Mouse (Mus musculus) CH12.LX (cell line): ENCODE measurements around the gene Tet3. TPM values are rescaled to one million over a fixed set of nuclear protein-coding genes. Genes with fewer than 3 reads are reported as not detected.

ENCODE experiments used
- DNase-seq: peaks from one replicate; pipeline ENCODE4 v3.0.0-alpha.2; 2013; ENCODE audit errors: extremely low read depth
- H3K27ac ChIP-seq: 2 replicates; pipeline ENCODE4 v1.5.1; 2012; ENCODE audit warnings: low read depth, mild to moderate bottlenecking, control low read depth, moderate library complexity; ENCODE audit not compliant: insufficient read depth
- H3K27me3 ChIP-seq: replicated peaks from 2 replicates; pipeline ENCODE3; 2012; ENCODE audit warnings: inconsistent platforms
- H3K36me3 ChIP-seq, 2 experiments: replicated peaks in 1 of 2; 2 replicates each; pipeline versions ENCODE3 to v1.6.1; 2012; ENCODE audit warnings: inconsistent platforms in 1 of 2, low read length in 1 of 2, mild to moderate bottlenecking in 1 of 2, mixed read lengths in 1 of 2, moderate library complexity in 1 of 2; ENCODE audit not compliant: control insufficient read depth in 1 of 2, insufficient read depth in 1 of 2
- H3K4me1 ChIP-seq, 2 experiments: 2 replicates each; pipeline ENCODE4 v1.6.1; 2012; ENCODE audit warnings: inconsistent platforms in 1 of 2, moderate library complexity in 1 of 2; ENCODE audit not compliant: insufficient read depth in 2 of 2, control insufficient read depth in 1 of 2
- H3K4me2 ChIP-seq: 2 replicates; pipeline ENCODE4 v1.6.1; 2012; ENCODE audit warnings: low read depth, mild to moderate bottlenecking, control low read depth; ENCODE audit not compliant: poor library complexity, insufficient read depth, severe bottlenecking
- H3K4me3 ChIP-seq, 3 experiments: fragments of 150-350 bp in 1 of 3; sonication (generic) in 1 of 3; replicated peaks in 1 of 3; 2 replicates each; pipeline versions ENCODE3 to v1.5.1; 2011 to 2012; ENCODE audit warnings: low read depth in 2 of 3, low read length in 2 of 3, mild to moderate bottlenecking in 2 of 3, moderate library complexity in 2 of 3, control low read depth in 1 of 3, improper control_type of control experiment in 1 of 3, inconsistent platforms in 1 of 3, mixed read lengths in 1 of 3; ENCODE audit not compliant: poor library complexity in 1 of 3
- H3K79me2 ChIP-seq: replicated peaks from 2 replicates; pipeline ENCODE4 v1.6.1; 2012; ENCODE audit warnings: mild to moderate bottlenecking, moderate library complexity; ENCODE audit not compliant: control insufficient read depth, poor library complexity, insufficient read depth, severe bottlenecking; ENCODE audit errors: extremely low read depth
- H3K9ac ChIP-seq: 2 replicates; pipeline ENCODE4 v1.6.1; 2012; ENCODE audit warnings: low read depth, mild to moderate bottlenecking, control low read depth, moderate library complexity; ENCODE audit not compliant: insufficient read depth
- H3K9me3 ChIP-seq: replicated peaks from 2 replicates; pipeline ENCODE3; 2012; ENCODE audit warnings: low read length, inconsistent platforms, mixed read lengths
- BHLHE40 ChIP-seq: IDR thresholded peaks from 2 replicates; pipeline ENCODE4 v1.6.1; 2011; ENCODE audit warnings: mild to moderate bottlenecking, low read depth, low read length, improper control_type of control experiment
- EP300 ChIP-seq: IDR thresholded peaks from 2 replicates; pipeline ENCODE4 v1.6.1; 2011; ENCODE audit warnings: low read length, improper control_type of control experiment
- ETS1 ChIP-seq: conservative IDR thresholded peaks from 2 replicates; pipeline ENCODE4 v1.6.1; 2012; ENCODE audit warnings: low read depth, mild to moderate bottlenecking, inconsistent platforms, low read length, improper control_type of control experiment, moderate library complexity
- GABPA ChIP-seq: IDR thresholded peaks from 2 replicates; pipeline ENCODE4 v1.6.1; 2012; ENCODE audit warnings: low read depth, low read length, improper control_type of control experiment, inconsistent platforms; ENCODE audit not compliant: insufficient replicate concordance
- HCFC1 ChIP-seq: IDR thresholded peaks from 2 replicates; pipeline ENCODE4 v1.6.1; 2012; ENCODE audit warnings: low read depth, mild to moderate bottlenecking, inconsistent platforms, low read length, improper control_type of control experiment
- JUND ChIP-seq: conservative IDR thresholded peaks from 2 replicates; pipeline ENCODE4 v1.6.1; 2011; ENCODE audit warnings: low read depth, low read length, improper control_type of control experiment
- MAFK ChIP-seq: IDR thresholded peaks from 2 replicates; pipeline ENCODE4 v1.6.1; 2011; ENCODE audit warnings: low read length, improper control_type of control experiment; ENCODE audit not compliant: insufficient replicate concordance
- MAX ChIP-seq: IDR thresholded peaks from 2 replicates; pipeline ENCODE4 v1.6.1; 2011; ENCODE audit warnings: low read length, improper control_type of control experiment
- MAZ ChIP-seq: IDR thresholded peaks from 2 replicates; pipeline ENCODE4 v1.6.1; 2012; ENCODE audit warnings: low read depth, mild to moderate bottlenecking, inconsistent platforms, low read length, improper control_type of control experiment, moderate library complexity
- MEF2A ChIP-seq: IDR thresholded peaks from 2 replicates; pipeline ENCODE4 v1.6.1; 2014; ENCODE audit warnings: low read depth, mild to moderate bottlenecking, inconsistent platforms, low read length, improper control_type of control experiment, borderline replicate concordance
- NELFE ChIP-seq: IDR thresholded peaks from 2 replicates; pipeline ENCODE4 v1.6.1; 2011; ENCODE audit warnings: low read depth, low read length, improper control_type of control experiment
- POLR2A ChIP-seq: IDR thresholded peaks from 2 replicates; pipeline ENCODE4 v1.6.1; 2011; ENCODE audit warnings: low read depth, mild to moderate bottlenecking, improper control_type of control experiment, low read length
- POLR2AphosphoS2 ChIP-seq: IDR thresholded peaks from 2 replicates; pipeline ENCODE4 v1.6.1; 2011; ENCODE audit warnings: low read depth, low read length, improper control_type of control experiment
- RAD21 ChIP-seq: IDR thresholded peaks from 2 replicates; pipeline ENCODE4 v1.6.1; 2011; ENCODE audit warnings: low read depth, mild to moderate bottlenecking, low read length, improper control_type of control experiment, moderate library complexity
- SIN3A ChIP-seq: IDR thresholded peaks from 2 replicates; pipeline ENCODE4 v1.6.1; 2012; ENCODE audit warnings: low read length, improper control_type of control experiment, inconsistent platforms
- SMC3 ChIP-seq: IDR thresholded peaks from 2 replicates; pipeline ENCODE4 v1.6.1; 2011; ENCODE audit warnings: low read depth, low read length, improper control_type of control experiment
- TBP ChIP-seq: conservative IDR thresholded peaks from 2 replicates; pipeline ENCODE4 v1.6.1; 2011; ENCODE audit warnings: low read depth, low read length, improper control_type of control experiment
- UBTF ChIP-seq: IDR thresholded peaks from 2 replicates; pipeline ENCODE4 v1.6.1; 2012; ENCODE audit warnings: low read depth, mild to moderate bottlenecking, inconsistent platforms, low read length, improper control_type of control experiment, moderate library complexity
- USF1 ChIP-seq: IDR thresholded peaks from 2 replicates; pipeline ENCODE4 v1.6.1; 2014; ENCODE audit warnings: low read depth, mild to moderate bottlenecking, inconsistent platforms, low read length, improper control_type of control experiment
- USF2 ChIP-seq: conservative IDR thresholded peaks from 2 replicates; pipeline ENCODE4 v1.6.1; 2011; ENCODE audit warnings: low read depth, low read length, improper control_type of control experiment
- ZC3H11A ChIP-seq: IDR thresholded peaks from 2 replicates; pipeline ENCODE4 v1.6.1; 2012; ENCODE audit warnings: low read depth, mild to moderate bottlenecking, inconsistent platforms, low read length, improper control_type of control experiment
- ZKSCAN1 ChIP-seq: IDR thresholded peaks from 2 replicates; pipeline ENCODE4 v1.6.1; 2012; ENCODE audit warnings: low read depth, inconsistent platforms, low read length, improper control_type of control experiment, borderline replicate concordance
- dilution Hi-C: fragments of 300-500 bp; cut with MboI; formaldehyde crosslinking; loops from 2 replicates; pipeline ENCODE4 v1.14.3; 2020; ENCODE audit warnings: low sequenced_read_pairs; ENCODE audit not compliant: extremely low pct_unique_long_range_greater_than_20kb, extremely low pct_ligation_motif_present
- in situ Hi-C: fragments of 300-500 bp; cut with MboI; formaldehyde crosslinking; loops from 3 replicates; pipeline ENCODE4 v1.14.3; 2019; ENCODE audit warnings: low sequenced_read_pairs, low pct_ligation_motif_present, low pct_unique_long_range_greater_than_20kb, mixed read lengths
- polyA plus RNA-seq: library from polyadenylated mRNA; unstranded; fragments of >175 nt; gene quantifications from 2 replicates; pipeline ENCODE4 v1.2.1, GENCODE M21; 2012; ENCODE audit warnings: low read depth; ENCODE audit not compliant: insufficient read length
- total RNA-seq, 2 experiments: library from RNA; depleted of rRNA; stranded (reverse); fragments of 300-350 nt in 1 of 2; fragments of >200 nt in 1 of 2; gene quantifications; 2 replicates each; pipeline ENCODE4 v1.2.3; 2012 to 2014

Gene Tet3
- total and polyA plus RNA-seq, 3 experiments = 3.2 to 10.0 (median 8.2) TPM

DNA sequence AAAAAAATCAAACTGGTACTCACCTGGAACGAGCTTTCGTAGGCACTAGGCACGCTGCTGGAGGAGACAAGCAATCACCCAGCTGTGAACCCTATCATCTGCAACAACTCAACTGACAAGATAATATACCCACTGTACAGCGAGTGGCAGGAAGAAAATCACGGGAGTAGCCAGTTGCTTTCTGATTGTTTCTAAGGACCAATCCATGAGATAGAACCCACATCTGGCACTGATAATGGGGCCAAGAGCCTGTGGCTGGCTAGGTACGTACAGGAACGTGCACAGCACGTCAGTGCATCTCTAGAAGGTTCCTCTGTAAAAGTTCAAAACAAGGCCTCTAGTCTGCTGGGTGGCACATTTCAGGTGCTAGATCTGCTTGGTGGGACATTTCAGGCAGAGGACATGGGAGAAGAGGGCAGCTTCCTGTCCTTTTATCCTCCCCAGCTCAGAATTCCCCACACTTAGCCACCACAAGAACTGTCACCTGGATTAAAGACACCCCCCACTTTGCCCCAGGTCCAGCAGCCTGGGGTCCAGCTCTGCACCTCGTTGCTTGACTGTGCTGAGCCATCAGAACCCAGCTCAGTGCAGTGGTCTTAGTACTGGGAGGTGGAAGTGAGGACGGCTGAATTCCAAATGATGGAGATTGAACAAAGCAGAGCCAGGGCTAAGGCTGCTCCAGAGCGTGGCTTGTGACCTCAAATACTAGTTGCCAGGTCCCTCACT lies 97.2 kb downstream of the Tet3 start:
- Histone ChIP-seq H3K4me1 (peaks cover 0 to 6% of the 10 kb centered on the region in 2 experiments; a peak in 1 of 4 replicates), H3K9ac (no peak overlapping the region), H3K27ac (no peak overlapping the region), H3K27me3 (no peaks in the 10 kb centered on the region), H3K36me3 (peaks cover 37 to 79% of the 10 kb centered on the region in 2 experiments), H3K4me2 (no peak overlapping the region), H3K4me3 (no peak overlapping the region), H3K79me2 (no peaks in the 10 kb centered on the region), H3K9me3 (no peaks in the 10 kb centered on the region)
- peak; percentile 55; the same call in 1 of the 2 replicates for TF ChIP-seq POLR2AphosphoS2
- TF ChIP-seq HCFC1 = no peak
- no peak for DNase-seq
- in situ Hi-C loops = loop anchor here (25.0 kb wide), 1 partner anchor 301 kb away; the partner anchor contains the start of gene Clec4f
- dilution Hi-C loops = no loop called here

DNA sequence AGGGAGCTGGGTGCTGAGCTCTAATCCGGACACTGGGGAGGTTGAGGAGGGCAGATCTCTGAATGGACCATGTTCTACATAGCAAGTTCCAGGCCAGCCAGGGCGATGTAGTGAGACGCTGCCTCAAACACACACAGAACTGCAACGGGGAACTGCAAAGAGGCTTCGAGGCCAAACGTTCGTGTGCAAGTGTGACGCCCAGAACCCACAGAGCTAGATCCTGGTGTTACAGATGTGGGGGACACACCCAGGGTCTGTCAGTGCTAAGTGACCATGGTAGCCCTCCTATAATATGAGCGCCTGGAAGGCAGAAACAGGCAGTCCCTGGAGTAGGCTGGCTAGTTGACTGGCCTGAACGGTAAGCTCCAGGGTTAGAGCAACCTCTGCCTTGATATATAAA lies 101.4 kb downstream of the Tet3 start:
- Histone ChIP-seq H3K79me2 (no peaks in the 10 kb centered on the region), H3K4me3 (no peak overlapping the region), H3K4me1 (0 out of 4 replicates have a peak, but pooled peaks cover 0 to 2% of the 10 kb centered on the region in 2 experiments), H3K27ac (no peak overlapping the region), H3K9ac (no peak overlapping the region), H3K9me3 (no peaks in the 10 kb centered on the region), H3K36me3 (peaks cover 62 to 92% of the 10 kb centered on the region in 2 experiments), H3K27me3 (no peaks in the 10 kb centered on the region), H3K4me2 (no peak overlapping the region)
- in situ Hi-C loops (loop anchor here (25.0 kb wide), 1 partner anchor 305 kb away; the partner anchor contains the start of gene Clec4f), dilution Hi-C loops (no loop called here)
- no peak for DNase-seq
- TF ChIP-seq USF1 (no peak), HCFC1 (no peak), UBTF (no peak), JUND (no peak), USF2 (no peak), ETS1 (no peak), ZC3H11A (no peak), NELFE (no peak), GABPA (no peak)

DNA sequence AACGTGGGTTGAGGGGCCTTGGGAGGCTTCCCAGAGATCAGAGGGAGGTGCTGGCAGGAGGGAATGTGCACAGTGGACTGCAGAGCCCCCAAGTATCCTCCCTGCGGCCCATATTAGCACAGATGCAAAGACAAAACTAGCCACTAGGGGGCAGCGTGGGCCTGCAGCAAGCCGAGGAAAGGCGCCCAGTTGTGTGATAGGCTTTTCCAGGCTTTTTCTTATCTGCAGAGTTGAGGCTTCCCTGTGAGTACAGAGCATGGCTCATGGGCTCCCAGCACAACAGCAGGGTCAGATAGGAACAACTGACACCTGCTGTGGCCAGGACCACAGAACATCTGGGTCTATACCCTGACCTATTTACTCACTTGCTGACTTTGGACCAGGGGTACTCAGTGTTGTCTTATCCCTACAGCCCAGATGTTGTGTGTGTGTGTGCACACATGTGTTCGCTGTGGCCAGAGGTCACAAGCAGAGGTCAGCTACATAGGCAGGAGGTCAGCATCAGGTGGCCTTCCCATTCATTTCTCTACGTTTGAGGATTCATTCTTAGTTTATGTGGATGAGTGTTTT lies 102.2 kb downstream of the Tet3 start:
- Histone ChIP-seq H3K9ac (no peak overlapping the region), H3K36me3 (peaks cover 65 to 95% of the 10 kb centered on the region in 2 experiments), H3K4me1 (0 out of 4 replicates have a peak, but pooled peaks cover 0 to 2% of the 10 kb centered on the region in 2 experiments), H3K27ac (no peak overlapping the region), H3K4me3 (no peak overlapping the region), H3K4me2 (no peak overlapping the region), H3K27me3 (no peaks in the 10 kb centered on the region), H3K9me3 (no peaks in the 10 kb centered on the region), H3K79me2 (no peaks in the 10 kb centered on the region)
- in situ Hi-C loops (loop anchor here (25.0 kb wide), 1 partner anchor 306 kb away; the partner anchor contains the start of gene Clec4f), dilution Hi-C loops (no loop called here)
- peak; percentile 64 for DNase-seq
- TF ChIP-seq SIN3A (no peak), TBP (no peak), SMC3 (peak; percentile 90), MAZ (no peak), RAD21 (peak; percentile 93), GABPA (no peak), MEF2A (peak; percentile 45; the same call in 1 of the 2 replicates), HCFC1 (no peak), EP300 (no peak), JUND (no peak), BHLHE40 (no peak), USF2 (no peak), MAX (no peak), MAFK (no peak), ZKSCAN1 (no peak), USF1 (no peak), POLR2A (no peak)
